Mouse (Mus musculus) kidney, postnatal 14 days (tissue): ENCODE measurements around the gene Map2k6.
A peak's percentile ranks its signal among the peaks of the same experiment; 100 is the strongest.
"Not testable (repeated sequence)": the region's sequence is repeated elsewhere in the genome, so short reads cannot be mapped to it uniquely, and the experiment has no call there.

ENCODE experiments used
- DNase-seq: peaks from one replicate; pipeline ENCODE4 v3.0.0; 2022; ENCODE audit warnings: mixed read lengths

The Map2k6 gene

DNA sequence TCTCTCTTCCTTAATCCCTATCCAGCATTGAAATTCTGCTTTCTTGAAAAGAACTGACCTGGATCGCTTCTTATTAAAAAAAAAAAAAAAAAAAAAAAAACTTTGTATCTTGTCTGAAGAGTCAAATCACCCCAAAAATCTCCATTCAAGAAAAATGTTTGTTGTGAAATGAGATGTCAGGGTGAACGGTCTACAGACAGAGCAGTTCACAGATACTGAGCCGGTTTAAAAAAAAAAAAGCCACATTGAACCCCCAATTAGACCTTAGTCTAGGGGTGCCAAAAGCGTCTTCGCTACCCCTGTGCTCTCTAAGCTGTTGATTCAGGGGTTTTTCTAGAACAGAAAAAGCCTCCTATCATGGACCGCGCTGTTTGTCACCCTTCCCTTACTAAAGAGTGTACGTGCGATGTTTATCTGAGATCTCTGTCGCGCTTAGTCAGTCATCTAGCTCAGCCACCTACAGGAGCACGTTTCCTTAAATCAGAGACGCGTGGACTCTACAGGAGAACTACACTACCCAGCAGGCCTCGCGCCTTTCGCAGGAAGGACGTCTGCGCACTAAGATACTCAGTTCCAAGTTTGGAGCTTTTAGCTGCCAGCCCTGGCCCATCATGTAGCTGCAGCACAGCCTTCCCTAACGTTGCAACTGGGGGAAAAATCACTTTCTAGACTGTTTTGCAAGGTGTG is at the start of gene Map2k6:
Map2k6 (plus strand) TSS at position 570 of the 687 bp plus-strand sequence.
- DNase-seq = peak; percentile 89

DNA sequence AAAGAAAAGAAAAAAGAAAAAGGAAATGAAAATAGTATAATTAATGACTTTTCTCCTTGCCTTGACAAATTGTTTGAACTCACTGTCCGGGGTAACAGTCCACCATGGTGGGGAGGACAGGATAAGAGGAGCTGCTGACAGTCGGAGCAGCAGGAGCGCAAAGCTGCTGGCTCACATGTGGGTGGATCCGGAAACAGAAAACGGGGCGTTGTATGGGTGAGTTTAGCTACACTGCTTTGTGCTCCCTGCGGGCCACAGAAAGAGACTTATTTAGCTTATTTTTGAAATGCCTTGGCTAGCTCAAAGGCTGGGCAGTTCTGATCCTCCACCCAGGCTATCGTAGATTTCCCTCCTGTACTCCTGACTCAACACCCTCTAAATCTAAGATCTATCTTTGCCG is 44.7 kb upstream of the Map2k6 start:
- no peak for DNase-seq

DNA sequence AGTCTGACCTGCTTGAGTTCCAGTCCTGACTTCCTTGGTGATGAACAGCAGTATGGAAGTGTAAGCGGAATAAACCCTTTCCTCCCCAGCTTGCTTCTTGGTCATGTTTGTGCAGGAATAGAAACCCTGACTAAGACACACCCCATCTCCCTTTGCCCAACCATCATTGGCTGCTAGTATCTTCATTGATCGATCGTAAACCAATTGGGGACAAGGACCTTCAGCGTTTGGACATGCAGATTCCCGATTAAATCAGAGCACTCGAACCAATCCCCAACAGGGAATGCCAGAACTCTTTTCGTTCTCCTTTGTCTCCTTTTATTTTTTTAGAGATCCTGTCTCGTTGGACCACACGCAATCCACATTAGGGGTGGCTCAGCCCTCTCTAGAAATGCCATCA is 43.8 kb upstream of the Map2k6 start:
- DNase-seq = not testable (repeated sequence)

DNA sequence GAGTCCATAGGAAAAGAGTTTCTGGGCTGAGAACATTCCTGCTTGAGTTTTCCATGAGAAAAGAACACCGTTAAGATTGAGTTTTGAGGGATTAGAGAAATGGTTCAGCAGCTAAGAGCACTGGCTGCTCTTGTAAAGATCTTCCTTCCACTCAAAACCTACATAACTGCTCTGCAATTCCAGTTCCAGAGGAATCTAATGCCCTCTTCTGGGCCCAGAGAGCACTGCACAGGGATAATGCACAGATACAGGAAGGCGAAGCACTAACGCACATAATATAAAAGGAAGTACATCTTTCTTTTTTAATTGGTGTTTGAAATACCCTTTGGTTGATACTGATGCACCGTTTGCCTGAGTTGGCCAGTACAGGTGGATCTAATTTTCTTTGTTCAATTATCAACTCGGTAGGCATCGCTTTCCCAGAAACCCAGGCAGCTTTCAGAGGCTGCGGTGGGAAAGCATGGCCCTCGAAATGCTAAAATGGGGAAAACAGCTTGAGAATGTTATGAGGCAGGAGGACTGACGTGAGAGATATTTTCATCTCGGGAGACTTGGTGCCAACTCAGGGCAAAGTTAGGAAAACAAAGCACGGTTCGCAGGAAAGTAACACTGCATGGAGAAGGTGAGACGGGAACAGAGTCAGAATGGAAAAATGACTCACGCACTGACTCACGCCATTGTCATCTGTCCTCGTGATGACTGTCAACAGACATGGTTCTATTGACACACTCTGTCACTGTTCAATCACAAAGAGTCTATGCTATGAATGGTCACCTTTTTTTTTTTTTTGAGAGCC is 41.0 kb upstream of the Map2k6 start:
- DNase-seq = peak; percentile 61

DNA sequence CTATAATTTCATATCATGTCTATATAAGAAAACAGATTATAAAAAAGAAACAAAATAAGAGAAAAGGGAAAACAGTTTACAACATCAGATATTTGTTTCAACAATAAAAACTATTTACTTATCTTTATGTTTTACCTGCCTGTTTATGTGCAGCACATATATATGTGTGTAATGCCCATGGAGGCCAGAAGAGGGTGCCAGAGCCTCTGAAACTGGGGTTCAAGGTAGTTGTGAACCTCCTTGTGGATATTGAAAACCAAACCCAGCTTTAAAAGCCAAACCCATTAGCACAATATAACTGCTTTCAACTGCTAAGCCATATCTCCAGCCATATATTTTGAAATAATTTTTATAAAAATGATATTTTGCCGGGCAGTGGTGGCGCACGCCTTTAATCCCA is 33.9 kb upstream of the Map2k6 start:
- DNase-seq = peak; percentile 69

- DNase-seq = no peak
Measured at GRCm38 (mm10) chr11:110366902-110367301, 32.0 kb upstream of the Map2k6 start.

DNA sequence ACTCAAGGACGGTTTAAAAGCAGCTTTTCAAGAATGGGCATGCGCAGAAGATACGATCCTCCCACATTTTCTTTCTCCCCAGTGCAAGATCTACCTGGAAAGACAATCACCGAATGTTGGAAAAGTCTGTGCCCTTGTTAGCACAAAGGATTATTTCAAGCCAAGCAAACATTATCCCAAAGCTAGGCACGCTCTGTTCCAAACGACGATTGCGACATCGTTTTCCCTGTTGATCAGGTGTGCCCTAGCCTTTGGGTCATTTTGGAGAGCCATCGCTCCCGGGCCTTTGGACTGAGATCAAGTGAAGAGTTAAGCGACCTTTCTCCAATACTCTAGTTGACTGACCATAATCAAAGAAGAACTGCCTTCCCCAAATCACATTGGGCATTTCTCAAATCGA is 31.3 kb upstream of the Map2k6 start:
- no peak for DNase-seq

- DNase-seq = peak; percentile 39
Measured at GRCm38 (mm10) chr11:110369312-110370019, 29.5 kb upstream of the Map2k6 start.

DNA sequence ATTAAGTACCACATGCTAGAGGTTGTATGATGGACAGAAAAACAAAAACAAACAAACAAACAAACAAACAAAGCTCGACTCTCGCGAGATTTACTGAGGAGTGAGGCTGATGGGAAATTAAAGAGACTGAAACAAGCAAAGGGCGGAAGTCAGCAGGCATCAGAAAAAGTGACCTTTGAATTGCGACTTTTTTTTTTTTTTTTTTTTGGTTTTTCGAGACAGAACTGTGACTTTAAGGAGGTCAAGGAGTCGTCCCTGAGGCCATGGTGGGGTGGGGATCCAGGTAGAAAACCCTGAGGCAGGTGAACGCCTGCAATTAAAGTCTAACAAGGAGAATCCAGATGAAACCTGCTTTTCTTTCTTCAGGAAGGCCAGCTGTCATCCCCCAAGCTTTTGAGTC is 27.1 kb upstream of the Map2k6 start:
- DNase-seq = no peak

GRCm38 (mm10) chr11:110372266-110372954 is 26.5 kb upstream of the Map2k6 start:
- DNase-seq = no peak

DNA sequence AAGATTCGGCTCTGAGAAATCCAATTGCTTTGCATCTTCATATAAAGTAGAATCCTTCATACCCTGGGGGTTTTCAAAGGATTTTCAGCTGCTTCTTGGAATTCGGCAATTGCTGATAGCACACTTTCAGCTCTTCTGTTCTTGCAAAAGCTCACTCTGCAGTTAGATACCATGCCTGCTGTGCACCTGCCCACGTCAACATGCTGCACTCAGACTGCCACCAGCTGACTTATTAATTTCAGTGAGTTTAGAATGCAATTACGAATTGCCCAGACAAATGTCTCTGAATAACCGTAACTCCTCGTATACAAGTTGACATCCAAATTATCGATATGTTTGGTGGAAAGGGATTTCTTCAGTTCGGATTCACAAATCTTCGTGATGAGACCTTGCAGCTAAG is 24.9 kb upstream of the Map2k6 start:
- DNase-seq = no peak

DNA sequence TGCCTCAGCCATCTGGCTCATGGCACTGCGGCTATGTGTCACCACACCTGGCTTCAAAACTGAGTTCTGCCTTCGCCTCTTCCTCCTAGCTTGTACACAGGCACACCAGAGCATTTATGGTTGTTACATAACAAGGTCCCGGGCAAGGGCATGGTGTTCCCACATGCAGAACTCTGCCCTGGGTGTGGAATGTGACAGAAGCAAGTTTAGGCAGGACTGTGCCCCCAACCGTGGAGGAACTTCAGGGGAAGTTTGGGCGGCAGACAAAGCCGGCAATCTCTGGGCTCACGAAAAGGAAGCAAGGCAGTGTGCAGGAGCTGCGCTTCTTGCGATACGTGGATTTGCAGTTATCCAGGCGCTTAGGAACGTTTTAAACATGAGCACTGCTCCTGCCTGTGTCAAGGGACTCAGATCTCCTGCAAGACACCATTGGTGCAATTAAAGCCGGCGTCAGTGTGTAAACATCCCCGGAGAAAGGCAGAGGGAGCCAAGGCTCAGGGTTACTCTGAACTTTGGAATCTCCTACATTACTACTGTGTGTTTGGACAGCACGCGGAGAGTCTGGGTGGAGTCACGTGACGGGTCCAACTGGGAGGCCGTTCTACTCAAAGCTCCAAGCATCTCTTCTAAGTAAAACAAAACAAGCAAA is 19.1 kb upstream of the Map2k6 start:
- peak; percentile 89 for DNase-seq

DNA sequence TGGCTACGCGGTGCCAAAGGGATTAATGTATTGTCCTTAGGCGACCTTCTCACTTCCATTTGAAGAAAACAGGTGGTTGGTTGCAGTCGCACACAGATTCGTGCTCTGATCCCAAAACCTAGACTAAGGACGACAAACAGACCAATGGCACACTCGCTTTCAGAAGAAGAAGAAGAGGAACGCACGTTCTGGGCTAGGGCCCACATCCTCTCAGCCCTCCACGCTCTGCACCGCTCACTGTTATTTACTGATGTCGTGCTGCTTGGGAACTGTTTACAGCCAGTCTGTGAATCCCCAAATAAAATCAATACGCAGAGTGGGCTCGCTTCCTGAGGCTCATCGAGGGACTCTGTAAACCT is 18.6 kb upstream of the Map2k6 start:
- no peak for DNase-seq

DNA sequence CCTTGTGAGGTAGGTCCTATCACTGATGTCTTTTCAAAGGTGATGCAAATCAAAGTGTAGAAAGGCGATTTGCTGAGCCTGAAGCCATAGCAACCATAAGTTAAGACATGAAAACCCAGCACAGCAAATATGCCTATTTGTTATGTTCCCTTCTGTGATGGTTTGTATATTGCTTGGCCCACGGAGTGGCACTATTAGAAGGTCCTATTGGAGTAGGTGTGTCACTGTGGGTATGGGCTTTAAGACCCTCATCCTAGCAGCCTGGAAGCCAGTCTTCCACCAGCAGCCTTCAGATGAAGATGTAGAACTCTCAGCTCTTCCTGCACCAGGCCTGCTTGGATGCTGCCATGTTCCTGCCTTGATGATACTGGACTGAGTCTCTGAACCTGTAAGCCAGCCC is 13.4 kb upstream of the Map2k6 start:
- DNase-seq = no peak

DNA sequence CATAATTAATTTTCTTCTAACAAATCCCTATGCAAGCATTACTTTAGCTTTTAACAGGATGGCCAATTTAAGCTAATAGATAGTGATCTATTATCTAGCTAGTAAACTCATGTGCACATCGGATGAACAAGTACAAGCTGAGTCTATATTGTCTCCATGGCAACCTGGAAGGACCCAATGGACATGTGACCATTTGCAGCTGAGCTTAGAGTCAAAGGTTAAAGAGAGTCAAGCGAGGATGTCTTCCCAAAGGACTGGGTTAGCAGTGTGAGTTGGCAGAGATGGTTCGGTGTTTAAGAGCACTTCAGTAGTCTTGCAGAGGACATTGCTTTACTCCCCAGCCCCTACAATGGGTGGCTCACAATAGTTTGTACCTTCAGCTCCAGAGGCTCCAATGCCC is 6.2 kb upstream of the Map2k6 start:
- DNase-seq = no peak

DNA sequence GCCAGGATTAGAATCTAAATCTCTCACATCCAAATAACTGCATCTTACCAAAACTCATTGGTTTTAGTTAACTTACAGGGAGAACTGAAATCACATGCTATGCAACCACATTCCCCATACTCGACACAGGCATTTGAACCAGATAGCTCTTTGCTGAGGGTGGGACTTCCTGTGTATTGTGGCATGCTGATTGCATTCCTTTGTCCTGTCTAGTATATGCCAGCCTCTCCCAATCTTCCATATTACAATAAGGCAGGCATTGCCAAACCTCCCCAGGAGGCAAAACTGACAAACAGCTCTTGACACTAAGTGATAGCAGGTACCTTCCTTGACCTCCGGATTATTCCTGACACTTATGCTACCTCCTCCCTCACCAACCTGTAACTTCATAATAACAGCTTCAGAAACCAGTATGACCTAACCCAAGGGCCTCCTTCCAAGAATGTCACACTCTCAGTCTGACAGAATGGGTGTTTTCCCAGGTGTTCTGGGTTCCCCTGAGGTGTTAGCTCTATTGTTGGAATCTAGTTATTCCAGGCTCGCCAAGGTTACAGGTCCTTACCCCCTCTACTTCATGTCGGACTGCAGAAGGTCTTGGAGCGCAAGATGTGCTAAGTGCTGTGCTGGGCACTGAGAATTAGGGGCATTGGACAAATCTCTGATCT is 4.0 kb upstream of the Map2k6 start:
- DNase-seq = no peak

- DNase-seq = no peak
Measured at GRCm38 (mm10) chr11:110396085-110396484, 2.8 kb upstream of the Map2k6 start.

DNA sequence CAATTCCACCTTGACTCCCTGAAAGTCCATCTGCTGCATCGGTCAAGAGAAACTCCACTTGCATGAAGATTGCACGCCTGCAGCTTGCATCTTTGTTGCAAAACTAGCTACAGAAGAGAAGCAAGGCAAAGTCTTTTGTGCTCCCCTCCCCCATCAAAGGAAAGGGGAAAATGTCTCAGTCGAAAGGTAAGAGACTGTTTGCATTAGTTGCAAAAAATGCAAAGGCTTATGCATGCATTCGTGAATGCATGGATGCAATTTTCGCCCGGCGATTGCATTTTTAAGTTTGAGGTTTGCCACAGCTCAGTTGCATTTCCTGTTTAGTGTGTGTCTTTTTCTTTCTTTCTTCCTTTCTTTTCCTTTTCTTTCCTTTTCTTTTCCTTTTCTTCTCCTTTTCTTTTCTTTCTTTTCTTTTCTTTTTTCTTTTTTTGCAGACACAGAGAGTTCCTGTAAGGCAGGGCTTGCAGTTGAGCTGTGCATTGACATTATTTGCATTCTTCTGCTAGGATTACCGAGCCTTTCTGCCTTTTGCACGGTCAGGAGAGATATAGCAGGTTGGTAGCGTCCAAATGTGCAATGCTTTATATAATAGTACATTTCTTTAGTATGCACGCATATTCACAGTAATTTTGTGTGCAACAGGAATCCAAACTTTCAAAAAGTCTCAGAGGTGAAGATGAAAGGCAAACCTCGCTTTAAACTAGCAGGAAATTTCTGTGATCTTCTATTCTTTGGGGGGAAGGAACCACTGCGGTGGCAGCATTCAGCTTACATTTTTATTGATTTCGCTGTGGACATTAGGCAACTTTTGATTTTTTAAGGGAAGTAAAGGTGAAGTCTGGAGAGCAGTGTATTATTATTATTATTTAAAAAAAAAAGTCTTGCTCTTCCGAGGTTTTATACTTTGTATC is 573 bp downstream of the Map2k6 start:
- DNase-seq = no peak

GRCm38 (mm10) chr11:110400283-110400682 is 1.4 kb downstream of the Map2k6 start:
- no peak for DNase-seq

- DNase-seq = no peak
Measured at GRCm38 (mm10) chr11:110402671-110403070, 3.7 kb downstream of the Map2k6 start.

GRCm38 (mm10) chr11:110403602-110404001 is 4.7 kb downstream of the Map2k6 start:
- DNase-seq = no peak
